11 mouse cellular contexts compared by ENCODE assay signal in the genomic region with DNA sequence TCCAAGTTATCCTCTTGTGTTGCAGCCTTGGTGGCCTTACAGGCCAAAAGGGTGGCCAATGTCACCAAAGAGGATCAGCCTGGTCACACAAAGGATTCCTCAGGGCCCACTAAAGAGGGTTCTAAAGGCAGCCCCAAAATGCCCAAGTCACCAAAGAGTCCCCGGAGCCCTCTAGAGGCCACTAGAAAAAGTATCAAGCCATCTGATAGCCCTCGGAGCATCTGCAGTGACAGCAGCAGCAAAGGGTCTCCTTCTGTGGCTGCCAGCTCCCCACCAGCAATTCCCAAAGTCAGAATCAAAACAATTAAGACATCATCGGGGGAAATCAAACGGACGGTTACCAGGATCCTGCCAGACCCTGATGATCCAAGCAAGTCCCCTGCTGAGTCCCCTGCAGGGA. TPM values are rescaled to one million over a fixed set of nuclear protein-coding genes. Genes with fewer than 3 reads are reported as not detected.
DNase-seq lines count a peak whose midpoint lies in the region; ATAC-seq and TF ChIP-seq lines count a peak whose summit lies in the region.
"Had no signal": no experiment of that assay in that cellular context is flagged by ENCODE, and none has a peak within 500 bp of the region (broad histone marks: within the 10 kb centered on the region; RNA-seq: fewer than 3 reads in every experiment).

No protein-coding gene starts in this region.

- H3K27me3 ChIP-seq in forebrain, postnatal 0 days (ENCODE audit: insufficient read depth, low read length) = no peaks in the 10 kb centered on the region
- H3K27me3 ChIP-seq in forebrain, embryonic 14.5 days (replicated peaks; ENCODE audit: control insufficient read depth, insufficient read depth, low read length) = no peaks in the 10 kb centered on the region
- no peaks in the 10 kb centered on the region for H3K27me3 ChIP-seq in liver, embryonic 13.5 days
- no peaks in the 10 kb centered on the region for H3K27me3 ChIP-seq in liver, embryonic 11.5 days (replicated peaks; ENCODE audit: control insufficient read depth, insufficient read depth, low read length)

- peak; percentile 38 for ATAC-seq in forebrain, postnatal 0 days
- ATAC-seq in forebrain, embryonic 14.5 days = no peak
- no peak for ATAC-seq in liver, embryonic 13.5 days (ENCODE audit: low read depth)
- ATAC-seq in liver, embryonic 11.5 days (replicated peaks; ENCODE audit: low FRiP score) = no peak
- 0 out of 2 replicates have a peak, but pooled peaks have one; percentile 44 for ATAC-seq in megakaryocyte-erythroid progenitor cell, adult 5-6 weeks (replicated peaks; ENCODE audit: low FRiP score, low TSS enrichment, poor library complexity, severe bottlenecking)
- ATAC-seq in erythroblast, adult 5-6 weeks (replicated peaks; ENCODE audit: low FRiP score, poor library complexity, severe bottlenecking) = no peak

- DNase-seq in forebrain, postnatal 0 days = no peak
- DNase-seq in forebrain, embryonic 14.5 days (ENCODE audit: low spot score) = no peak
- DNase-seq in liver, embryonic 13.5 days = no peak
- DNase-seq in liver, embryonic 11.5 days (ENCODE audit: low spot score) = no peak
- DNase-seq in brain, embryonic 14.5 days (ENCODE audit: low read depth) = no peak
- no peak for DNase-seq in embryo, embryonic 10 days (ENCODE audit: low spot score)
- DNase-seq: gastrocnemius, postnatal 10 days; heart, postnatal 36 days; kidney, postnatal 4 days had no signal

- no peak overlapping the region for H3K27ac ChIP-seq in forebrain, postnatal 0 days (ENCODE audit: low read depth, low read length)
- no peak overlapping the region for H3K27ac ChIP-seq in forebrain, embryonic 14.5 days (ENCODE audit: low read depth, low read length)
- H3K27ac ChIP-seq in liver, embryonic 13.5 days = 0 out of 2 replicates have a peak overlapping the region, but pooled peaks have one; percentile 67
- no peak overlapping the region for H3K27ac ChIP-seq in liver, embryonic 11.5 days (ENCODE audit: low read depth, low read length)

- H3K9me3 ChIP-seq in forebrain, postnatal 0 days (ENCODE audit: low read length) = no peaks in the 10 kb centered on the region
- no peaks in the 10 kb centered on the region for H3K9me3 ChIP-seq in forebrain, embryonic 14.5 days (replicated peaks; ENCODE audit: control insufficient read depth, low read length)
- no peaks in the 10 kb centered on the region for H3K9me3 ChIP-seq in liver, embryonic 13.5 days (replicated peaks)
- no peaks in the 10 kb centered on the region for H3K9me3 ChIP-seq in liver, embryonic 11.5 days (ENCODE audit: control insufficient read depth, low read length)

- peak; percentile 38 for TF ChIP-seq CTCF in forebrain, postnatal 0 days (IDR thresholded peaks at IDR 0.05; ENCODE audit: low read depth)
- TF ChIP-seq CTCF in brain, embryonic 14.5 days (IDR thresholded peaks at IDR 0.05; ENCODE audit: borderline replicate concordance, extremely low read depth, insufficient read depth, insufficient read length) = peak; percentile 28; the same call in 1 of the 2 replicates

- H3K36me3 ChIP-seq in forebrain, postnatal 0 days (ENCODE audit: insufficient read depth) = peaks cover 49% of the 10 kb centered on the region
- H3K36me3 ChIP-seq in forebrain, embryonic 14.5 days (ENCODE audit: control insufficient read depth, insufficient read depth, low read length) = peaks cover 46% of the 10 kb centered on the region
- H3K36me3 ChIP-seq in liver, embryonic 13.5 days = peaks cover 76% of the 10 kb centered on the region
- H3K36me3 ChIP-seq in liver, embryonic 11.5 days (ENCODE audit: control insufficient read depth, insufficient read depth, low read length) = peaks cover 51% of the 10 kb centered on the region

- no peak overlapping the region for H3K4me3 ChIP-seq in forebrain, postnatal 0 days (ENCODE audit: low read depth, low read length)
- H3K4me3 ChIP-seq in forebrain, embryonic 14.5 days (ENCODE audit: low read depth, low read length) = no peak overlapping the region
- no peak overlapping the region for H3K4me3 ChIP-seq in liver, embryonic 13.5 days (replicated peaks)
- no peak overlapping the region for H3K4me3 ChIP-seq in liver, embryonic 11.5 days (ENCODE audit: low read depth, low read length)

- H3K4me1 ChIP-seq in forebrain, postnatal 0 days (ENCODE audit: insufficient read depth) = no peaks in the 10 kb centered on the region
- no peaks in the 10 kb centered on the region for H3K4me1 ChIP-seq in forebrain, embryonic 14.5 days (ENCODE audit: control insufficient read depth, insufficient read depth, low read length)
- peaks cover 35% of the 10 kb centered on the region for H3K4me1 ChIP-seq in liver, embryonic 13.5 days (replicated peaks)
- peaks cover 12% of the 10 kb centered on the region for H3K4me1 ChIP-seq in liver, embryonic 11.5 days (replicated peaks; ENCODE audit: control insufficient read depth, insufficient read depth, low read length)

- H3K9ac ChIP-seq in forebrain, postnatal 0 days = no peak overlapping the region
- H3K9ac ChIP-seq in forebrain, embryonic 14.5 days (ENCODE audit: low read length) = no peak overlapping the region
- H3K9ac ChIP-seq in liver, embryonic 13.5 days = no peak overlapping the region
- H3K9ac ChIP-seq in liver, embryonic 11.5 days (ENCODE audit: low read depth, low read length) = no peak overlapping the region

- no peak overlapping the region for H3K4me2 ChIP-seq in forebrain, postnatal 0 days (ENCODE audit: low read depth)
- H3K4me2 ChIP-seq in forebrain, embryonic 14.5 days (ENCODE audit: low read length) = no peak overlapping the region
- no peak overlapping the region for H3K4me2 ChIP-seq in liver, embryonic 13.5 days
- H3K4me2 ChIP-seq in liver, embryonic 11.5 days = no peak overlapping the region

- 54% methylated on average over 5 of the region's 5 CpGs for WGBS in forebrain, postnatal 0 days
- 60% methylated on average over 5 of the region's 5 CpGs for WGBS in forebrain, embryonic 14.5 days
- WGBS in liver, embryonic 13.5 days (ENCODE audit: insufficient replicate concordance) = 80% methylated on average over 5 of the region's 5 CpGs
- 85% methylated on average over 5 of the region's 5 CpGs for whole genome bisulfite sequencing in liver, embryonic 11.5 days

- no peak for TF ChIP-seq POLR2A in brain, embryonic 14.5 days (IDR thresholded peaks at IDR 0.05; ENCODE audit: borderline replicate concordance, extremely low read depth, insufficient read depth, insufficient read length, poor library complexity, severe bottlenecking)

RNA-seq across cellular contexts. Expression of a gene that starts 30.6 kb away (rescaled TPM):
- 22.0 and 22.1 TPM in 2 replicates for total RNA-seq in forebrain, postnatal 0 days (2014; rRNA removed)
- polyA plus RNA-seq in forebrain, postnatal 0 days (2015; fragmentation: Nextera tagmentation; extraction: Ambion mirVana) = 3.9 and 5.2 TPM in 2 replicates
- 5.8 and 9.3 TPM in 2 replicates for polyA plus RNA-seq in forebrain, embryonic 14.5 days (2014; fragmentation: Nextera tagmentation; extraction: Ambion mirVana)
- polyA plus RNA-seq in liver, embryonic 13.5 days (2015; fragmentation: Nextera tagmentation; extraction: Ambion mirVana) = 6.1 and 6.8 TPM in 2 replicates
- 20.9 and 26.2 TPM in 2 replicates for polyA plus RNA-seq in liver, embryonic 11.5 days (2014; fragmentation: Nextera tagmentation; extraction: Ambion mirVana)
- polyA plus RNA-seq in brain, embryonic 14.5 days (2012; rRNA removed) = 19.9 and 20.4 TPM in 2 replicates
- 33.1 and 38.5 TPM in 2 replicates for total RNA-seq in megakaryocyte-erythroid progenitor cell, adult 5-6 weeks (2014; fragmentation: Nextera tagmentation)
- total RNA-seq in megakaryocyte-erythroid progenitor cell, adult 5-6 weeks (2017) = 12.5 TPM in 2 replicates
- 9.4 and 10.4 TPM in 2 replicates for total RNA-seq in erythroblast, adult 5-6 weeks (2015; ENCODE audit: low replicate concordance)
- 13.8 and 17.7 TPM in 2 replicates for total RNA-seq in erythroblast, adult 5-6 weeks (2017; ENCODE audit: low replicate concordance)

RNA-seq across cellular contexts. Expression of a gene that starts 33.3 kb away (rescaled TPM):
- 0.43 TPM in 1 of 2 replicates, not detected in the other for total RNA-seq in forebrain, postnatal 0 days (2014; rRNA removed)
- polyA plus RNA-seq in forebrain, postnatal 0 days (2015; fragmentation: Nextera tagmentation; extraction: Ambion mirVana) = 0.04 and 0.07 TPM in 2 replicates
- 0.04 and 0.06 TPM in 2 replicates for polyA plus RNA-seq in forebrain, embryonic 14.5 days (2014; fragmentation: Nextera tagmentation; extraction: Ambion mirVana)
- 0.15 and 0.16 TPM in 2 replicates for polyA plus RNA-seq in liver, embryonic 13.5 days (2015; fragmentation: Nextera tagmentation; extraction: Ambion mirVana)
- 0.16 and 0.33 TPM in 2 replicates for polyA plus RNA-seq in liver, embryonic 11.5 days (2014; fragmentation: Nextera tagmentation; extraction: Ambion mirVana)
- polyA plus RNA-seq in brain, embryonic 14.5 days (2012; rRNA removed) = 0.06 and 0.16 TPM in 2 replicates
- 0.07 TPM in 1 of 2 replicates, not detected in the other for total RNA-seq in megakaryocyte-erythroid progenitor cell, adult 5-6 weeks (2014; fragmentation: Nextera tagmentation)
- total RNA-seq in megakaryocyte-erythroid progenitor cell, adult 5-6 weeks (2017) = 0.28 TPM in 1 of 2 replicates, not detected in the other
- total RNA-seq in erythroblast, adult 5-6 weeks (2015; ENCODE audit: low replicate concordance) = not detected in 2 replicates
- total RNA-seq in erythroblast, adult 5-6 weeks (2017; ENCODE audit: low replicate concordance) = 0.14 TPM in 1 of 2 replicates, not detected in the other

Comparison
In these comparisons a context has a peak if more than half of its experiments do, and no peak if none do; other contexts are left out.
1. ATAC-seq: peak in forebrain, postnatal 0 days (single experiment) and megakaryocyte-erythroid progenitor cell, adult 5-6 weeks (single experiment); none in forebrain, embryonic 14.5 days (single experiment), liver, embryonic 13.5 days (single experiment), liver, embryonic 11.5 days (single experiment) and erythroblast, adult 5-6 weeks (single experiment).